Mouse (Mus musculus) 416B (cell line): ENCODE data around the gene N6amt1.

Source experiments
- DNase-seq: peaks from one replicate; pipeline ENCODE4 v3.0.0; 2011; ENCODE audit warnings: low read depth

N6amt1 gene

GRCm38 (mm10) chr16:87387444-87387977 is 33.5 kb downstream of the N6amt1 start:
- peak; percentile 82 for DNase-seq

GRCm38 (mm10) chr16:87393813-87394548 is 40.0 kb downstream of the N6amt1 start:
- peak; percentile 70 for DNase-seq

GRCm38 (mm10) chr16:87405001-87405400 is 51.0 kb downstream of the N6amt1 start:
- peak; percentile 86 for DNase-seq
